Mouse (Mus musculus): ENCODE measurements around the gene Cdk19. TPM values are rescaled to one million over a fixed set of nuclear protein-coding genes. Genes with fewer than 3 reads are reported as not detected.
"Not testable (repeated sequence)": the region's sequence is repeated elsewhere in the genome, so short reads cannot be mapped to it uniquely, and the experiment has no call there.

Gene Cdk19
- polyA plus RNA-seq (2015; fragmentation: Nextera tagmentation; extraction: Ambion mirVana), result 8.6 and 10.1 TPM in 2 replicates

DNA sequence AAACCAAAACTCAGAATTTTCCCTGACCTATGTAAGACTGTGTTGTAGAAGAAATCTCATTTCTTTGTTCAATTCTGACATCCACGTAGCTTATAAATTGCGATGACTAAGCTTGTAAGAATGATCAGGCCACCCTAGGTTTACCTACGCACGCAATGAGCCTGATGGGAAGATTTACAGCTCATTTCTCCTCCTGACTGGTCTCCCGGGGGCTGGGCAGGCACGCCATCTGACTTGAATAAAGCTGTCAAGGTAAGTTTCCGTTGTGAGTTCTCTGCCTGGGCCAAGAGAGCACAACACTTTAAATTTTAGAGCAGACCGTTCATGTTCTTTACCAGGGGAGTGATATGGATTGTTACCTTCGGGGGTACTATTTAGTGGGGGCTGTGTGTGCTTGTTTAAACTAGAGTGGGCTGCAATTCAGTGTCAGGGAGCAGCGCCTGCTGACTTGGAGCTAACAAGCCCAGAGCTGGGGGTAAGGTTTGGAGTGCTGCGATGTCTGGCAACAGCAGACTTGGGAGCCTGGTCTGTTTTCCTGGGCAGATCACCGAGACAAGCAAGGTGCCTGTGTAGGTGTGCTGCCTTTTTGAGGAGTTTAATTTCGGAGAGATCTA is at the start of gene Cdk19:
Gene Cdk19 (plus strand): TSS at position 214 of the 614 bp plus-strand sequence.
- Histone ChIP-seq H3K4me3 (no peak within 1 kb of the TSS), H3K27me3 (replicated peaks) (no peaks in the 10 kb centered on the region), H3K27ac (no peak within 1 kb of the TSS), H3K36me3 (replicated peaks) (no peaks in the 10 kb centered on the region), H3K4me1 (no peaks in the 10 kb centered on the region), H3K9me3 (no peaks in the 10 kb centered on the region), H3K9ac (no peak within 1 kb of the TSS), H3K4me2 (no peak within 1 kb of the TSS)
- no peak for ATAC-seq (replicated peaks)
- WGBS, result 48% methylated on average over 13 of the region's 13 CpGs

DNA sequence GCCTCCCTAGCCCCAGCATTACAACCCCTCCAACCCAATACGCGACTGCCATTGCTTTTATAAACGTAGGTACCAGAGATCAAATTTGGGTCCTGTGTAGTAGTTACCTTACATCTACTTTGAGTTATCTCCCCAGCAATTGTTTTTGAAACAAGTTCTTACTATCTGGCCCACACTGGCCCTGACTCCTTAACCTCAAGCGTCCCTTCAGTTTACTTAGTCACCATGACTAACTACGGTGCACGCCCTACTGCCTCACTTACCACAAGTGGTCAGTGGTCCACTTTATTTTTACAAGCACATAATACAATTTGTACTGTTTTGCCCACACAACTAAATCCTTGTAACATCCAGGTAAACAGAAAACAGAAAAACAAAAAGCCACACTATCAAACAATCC is 46.7 kb upstream of the Cdk19 start:
- Histone ChIP-seq H3K9ac (no peak overlapping the region), H3K27me3 (replicated peaks) (no peaks in the 10 kb centered on the region), H3K27ac (no peak overlapping the region), H3K4me2 (no peak overlapping the region), H3K4me1 (0 out of 2 replicates have a peak, but pooled peaks cover 4% of the 10 kb centered on the region), H3K9me3 (no peaks in the 10 kb centered on the region), H3K4me3 (no peak overlapping the region), H3K36me3 (replicated peaks) (peaks cover 2% of the 10 kb centered on the region; the same call in 1 of the 2 replicates)
- WGBS, result 95% methylated on average over 6 of the region's 6 CpGs
- ATAC-seq (replicated peaks), result no peak

DNA sequence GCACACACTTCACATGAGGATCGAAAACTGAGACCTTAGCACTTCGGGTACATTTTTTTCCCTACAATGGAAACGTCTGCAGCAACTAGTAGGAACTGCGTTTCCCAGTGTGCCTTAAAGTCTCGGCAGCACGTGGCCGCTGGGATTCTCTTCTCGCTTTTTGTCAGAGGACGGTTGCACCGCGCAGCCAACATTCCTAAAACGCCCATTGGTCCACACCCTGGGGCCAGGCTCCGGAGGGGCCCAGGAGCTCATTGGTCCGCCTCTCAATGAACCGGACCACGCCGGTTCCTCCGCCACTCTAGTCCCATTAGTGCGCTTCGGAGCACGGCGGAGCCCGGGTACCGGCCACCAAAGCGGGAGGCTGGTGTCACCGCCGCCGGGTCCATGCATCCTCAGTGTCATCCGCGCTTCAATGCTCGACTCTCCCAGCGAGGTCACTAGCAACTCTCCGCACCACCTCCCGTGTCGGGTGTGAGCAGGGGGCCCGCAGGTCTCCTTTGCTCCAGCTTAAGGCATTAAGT is 38.7 kb upstream of the Cdk19 start:
- H3K27ac ChIP-seq, result peak overlapping the region; percentile 89
- H3K27me3 ChIP-seq (replicated peaks), result no peaks in the 10 kb centered on the region
- H3K36me3 ChIP-seq (replicated peaks), result no peaks in the 10 kb centered on the region
- H3K4me1 ChIP-seq, result peaks cover 16% of the 10 kb centered on the region
- ATAC-seq (replicated peaks), result peak; percentile 67
- under 1% methylated on average over 36 of the region's 36 CpGs for WGBS
- H3K4me2 ChIP-seq, result peak overlapping the region; percentile 59
- no peaks in the 10 kb centered on the region for H3K9me3 ChIP-seq
- H3K9ac ChIP-seq, result peak overlapping the region; percentile 81
- peak overlapping the region; percentile 96 for H3K4me3 ChIP-seq

DNA sequence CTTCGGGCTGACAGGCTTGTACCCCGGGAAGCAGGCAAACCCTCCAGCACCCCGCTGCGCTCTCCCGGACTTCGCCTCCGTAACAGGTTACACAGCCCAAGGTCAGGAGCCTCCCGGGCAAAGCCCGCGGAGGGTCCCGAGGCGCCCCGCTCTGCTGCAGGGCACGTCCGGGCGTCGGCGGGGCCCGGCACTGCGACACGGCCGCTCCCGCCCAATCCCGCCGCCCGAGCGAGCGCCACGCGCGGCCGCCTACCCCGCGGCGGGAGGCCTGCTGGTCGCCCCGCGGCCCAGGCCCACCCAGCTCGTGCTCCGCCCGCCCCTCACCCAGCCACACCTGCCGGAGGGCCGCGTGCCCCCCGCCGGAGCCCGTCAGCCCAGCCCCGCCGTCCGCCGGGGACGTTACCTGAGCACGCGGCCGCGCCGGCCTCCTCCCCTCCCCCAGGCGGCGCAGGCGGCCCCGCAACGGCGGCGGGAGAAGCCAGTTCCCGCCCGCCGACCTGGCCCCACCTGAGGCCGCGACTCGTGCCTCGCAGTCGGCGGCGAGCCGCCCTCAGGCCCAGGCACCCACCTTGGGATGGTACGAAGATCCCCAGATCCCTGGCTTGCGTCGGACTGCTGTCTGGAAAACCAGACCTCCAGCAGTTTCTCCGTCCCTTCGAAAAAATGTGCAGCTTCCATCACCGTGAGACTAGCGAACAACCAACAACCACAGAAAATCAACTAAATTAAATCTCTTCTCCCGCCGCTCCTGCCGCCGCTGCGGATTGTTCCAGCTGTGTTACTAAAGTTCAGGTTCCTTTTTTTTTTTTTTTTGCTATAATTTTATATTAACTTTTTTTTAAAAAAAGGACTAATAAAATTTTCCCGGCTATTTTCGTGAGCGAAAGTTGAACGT is 37.9 kb upstream of the Cdk19 start:
- Histone ChIP-seq H3K4me3 (peak overlapping the region; percentile 96), H3K9ac (peak overlapping the region; percentile 81), H3K4me2 (peak overlapping the region; percentile 59), H3K27ac (peak overlapping the region; percentile 89), H3K4me1 (peaks cover 16% of the 10 kb centered on the region)
- H3K9me3 ChIP-seq; H3K27me3 ChIP-seq (replicated peaks); H3K36me3 ChIP-seq (replicated peaks): not testable (repeated sequence)
- ATAC-seq (replicated peaks), result peak; percentile 32
- under 1% methylated on average over 81 of the region's 91 CpGs for WGBS

DNA sequence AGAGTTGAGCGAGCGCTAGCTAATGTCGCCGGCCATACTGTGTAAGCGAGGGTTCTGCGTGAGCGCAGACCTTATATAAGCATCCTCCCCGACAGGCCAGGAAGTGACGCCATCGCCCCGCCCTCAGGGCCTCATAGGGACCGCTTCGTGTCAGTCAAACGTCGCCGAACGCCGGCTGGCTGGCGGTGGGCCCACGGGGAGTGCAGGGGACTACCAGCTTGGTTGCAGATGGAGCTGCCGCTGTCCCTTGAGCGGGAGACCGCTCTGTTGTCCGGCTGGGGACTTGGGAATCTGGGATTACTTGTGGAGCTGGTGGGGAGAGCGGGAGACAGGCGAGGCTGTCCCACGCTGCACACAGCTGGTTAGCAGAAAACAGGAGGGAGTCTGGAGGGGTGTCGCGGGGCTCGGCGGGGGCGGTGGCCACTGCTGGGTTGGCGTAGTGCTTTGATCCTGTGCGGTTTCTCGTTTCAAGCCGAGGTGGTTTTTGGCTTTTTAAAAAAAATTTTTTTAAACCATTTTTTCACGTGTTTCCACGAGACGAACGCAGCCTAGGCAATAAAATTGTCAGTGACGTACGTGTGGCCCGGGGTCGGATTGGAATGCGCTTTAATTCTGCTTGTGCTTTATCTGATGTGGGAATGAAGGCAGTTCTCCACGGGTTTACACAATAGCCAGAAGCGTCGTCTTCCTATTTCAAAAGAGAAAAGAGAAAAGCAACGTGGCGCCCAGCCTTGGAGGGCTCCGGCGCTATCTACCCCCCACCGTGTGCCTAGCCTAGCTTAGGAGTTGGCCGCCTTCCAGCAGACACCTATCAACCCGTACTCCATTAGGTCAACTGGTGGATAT is 37.0 kb upstream of the Cdk19 start, which contains the start of gene Amd1:
Gene Amd1 (minus strand): TSS at position 47 of the 846 bp plus-strand sequence.
- Histone ChIP-seq H3K4me1 (peaks cover 16% of the 10 kb centered on the region), H3K4me2 (peak within 1 kb of the TSS; percentile 59), H3K9ac (peak within 1 kb of the TSS; percentile 81), H3K9me3 (no peaks in the 10 kb centered on the region), H3K4me3 (peak within 1 kb of the TSS; percentile 96), H3K27ac (peak within 1 kb of the TSS; percentile 97), H3K27me3 (replicated peaks) (no peaks in the 10 kb centered on the region), H3K36me3 (replicated peaks) (no peaks in the 10 kb centered on the region)
- peak; percentile 98 for ATAC-seq (replicated peaks)
- WGBS, result under 1% methylated on average over 55 of the region's 55 CpGs

DNA sequence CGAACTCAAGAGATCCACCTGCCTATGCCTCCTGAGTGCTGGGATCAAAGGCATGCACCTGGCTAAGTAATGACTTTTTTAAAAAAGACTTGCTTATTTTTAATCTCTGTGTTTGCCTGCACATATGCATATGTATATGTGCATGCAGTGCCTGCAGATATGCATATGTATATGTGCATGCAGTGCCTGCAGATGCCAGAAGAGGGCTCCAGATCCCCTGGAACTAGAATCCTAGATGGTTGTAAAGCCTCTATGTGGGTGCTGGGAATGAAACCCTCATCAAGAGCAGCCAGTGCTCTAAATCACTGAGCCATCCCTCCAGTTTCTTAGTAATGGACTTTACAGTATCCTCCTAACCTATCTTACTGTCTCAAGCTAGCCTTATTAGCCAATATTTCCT is 33.4 kb upstream of the Cdk19 start:
- Histone ChIP-seq H3K4me2 (no peak overlapping the region), H3K4me1 (no peaks in the 10 kb centered on the region; the same call in 1 of the 2 replicates), H3K27me3 (replicated peaks) (no peaks in the 10 kb centered on the region), H3K9me3 (no peaks in the 10 kb centered on the region), H3K27ac (no peak overlapping the region), H3K36me3 (replicated peaks) (no peaks in the 10 kb centered on the region), H3K9ac (no peak overlapping the region), H3K4me3 (no peak overlapping the region)
- ATAC-seq (replicated peaks), result no peak
- WGBS, result 94% methylated on average over 1 of the region's 1 CpGs

DNA sequence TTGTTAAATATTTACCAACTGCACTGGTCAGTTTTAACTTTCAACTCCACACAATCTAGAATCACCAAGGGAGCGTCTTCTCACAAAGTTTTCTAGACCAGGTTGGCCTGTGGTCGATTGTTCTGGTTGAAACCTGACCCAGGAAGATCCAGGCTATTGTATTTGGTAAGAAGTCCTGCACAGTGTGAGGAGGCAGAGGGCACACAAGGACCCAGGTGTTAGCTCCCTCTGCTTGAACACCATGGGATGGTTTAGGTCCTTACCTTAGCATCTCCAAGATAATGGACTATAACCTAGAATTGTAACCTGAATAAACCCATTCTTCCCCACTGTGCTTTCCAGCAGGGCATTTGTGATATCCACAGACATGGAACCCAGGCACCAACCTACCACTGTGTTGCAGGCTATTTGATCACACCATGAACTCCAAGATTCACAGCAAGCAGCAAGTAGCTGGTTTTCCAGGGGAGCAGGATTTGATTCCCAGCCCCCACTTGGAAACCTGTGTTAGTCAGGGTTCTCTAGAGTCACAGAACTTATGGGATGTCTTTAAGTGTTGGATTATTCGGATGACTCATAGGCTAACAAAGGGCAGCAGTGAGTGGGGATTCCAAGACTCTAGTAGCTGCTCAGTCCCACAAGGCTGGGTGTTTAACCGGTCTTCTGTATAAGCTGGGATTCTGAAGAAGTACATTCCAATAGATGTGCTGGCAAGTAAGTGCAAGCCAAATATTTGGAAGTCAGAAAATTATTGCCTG is 31.4 kb upstream of the Cdk19 start:
- Histone ChIP-seq H3K27me3 (replicated peaks) (no peaks in the 10 kb centered on the region), H3K4me1 (no peaks in the 10 kb centered on the region; the same call in 1 of the 2 replicates), H3K4me3 (no peak overlapping the region), H3K4me2 (no peak overlapping the region), H3K27ac (no peak overlapping the region), H3K9ac (no peak overlapping the region), H3K36me3 (replicated peaks) (no peaks in the 10 kb centered on the region), H3K9me3 (no peaks in the 10 kb centered on the region)
- no peak for ATAC-seq (replicated peaks)
- 68% methylated on average over 4 of the region's 4 CpGs for WGBS

DNA sequence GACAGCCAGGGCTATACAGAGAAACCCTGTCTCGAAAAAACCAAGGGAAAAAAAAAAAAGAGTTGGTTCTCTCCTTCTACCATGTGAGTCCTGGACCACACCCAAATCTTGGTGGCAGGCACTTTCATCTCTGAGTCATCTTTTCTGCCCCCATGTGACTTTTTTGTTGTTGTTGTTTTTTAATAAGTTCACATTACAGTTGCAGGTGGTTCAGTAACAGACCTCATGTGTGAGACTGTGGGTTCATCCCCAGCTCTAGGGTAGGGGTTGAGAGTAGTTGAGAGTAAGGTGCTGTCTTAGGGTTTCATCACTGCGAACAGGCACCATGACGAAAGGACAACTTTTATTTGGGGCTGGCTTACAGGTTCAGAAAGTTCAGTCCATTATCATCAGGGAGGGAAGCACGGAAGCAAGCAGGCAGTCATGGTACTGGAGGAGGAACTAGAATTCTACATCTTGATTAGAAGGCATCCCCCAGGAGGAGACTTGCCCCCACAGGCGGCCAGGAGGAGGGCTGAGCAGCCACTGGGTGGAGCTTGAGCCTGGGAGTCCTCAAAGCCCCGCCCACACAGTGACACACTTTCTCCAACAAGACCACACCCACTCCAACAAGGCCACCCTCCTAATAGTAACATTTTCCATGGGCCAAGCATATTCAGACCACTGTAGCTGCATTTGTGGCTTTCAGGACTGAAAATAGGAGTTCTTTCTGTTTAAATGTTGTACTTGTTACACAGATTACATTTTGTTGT is 29.3 kb upstream of the Cdk19 start:
- H3K4me1 ChIP-seq, result no peaks in the 10 kb centered on the region
- no peak overlapping the region for H3K4me3 ChIP-seq
- no peaks in the 10 kb centered on the region for H3K27me3 ChIP-seq (replicated peaks)
- no peak overlapping the region for H3K9ac ChIP-seq
- H3K36me3 ChIP-seq (replicated peaks), result no peaks in the 10 kb centered on the region
- H3K27ac ChIP-seq, result no peak overlapping the region
- no peak overlapping the region for H3K4me2 ChIP-seq
- WGBS, result 56% methylated on average over 5 of the region's 6 CpGs
- no peaks in the 10 kb centered on the region for H3K9me3 ChIP-seq
- ATAC-seq (replicated peaks), result no peak

DNA sequence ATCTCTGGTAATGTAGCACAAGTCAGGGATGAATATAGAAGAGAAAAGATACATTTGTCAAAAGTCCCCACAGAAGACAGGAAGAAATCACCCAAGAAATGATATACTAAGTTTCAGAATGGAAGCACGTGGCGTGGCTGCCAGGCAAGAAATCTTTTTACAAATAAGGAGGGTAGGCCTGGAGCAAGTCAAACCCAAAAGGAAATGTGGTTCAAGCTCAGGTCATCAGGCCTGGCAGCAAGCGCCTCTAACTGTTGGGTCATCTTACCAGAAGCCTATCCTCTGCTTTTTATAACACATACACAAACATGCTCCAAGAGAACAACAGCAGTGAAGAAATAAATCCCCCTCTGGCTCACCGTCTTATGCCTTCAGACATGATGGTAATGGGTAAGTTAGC is 26.6 kb upstream of the Cdk19 start:
- Histone ChIP-seq H3K27ac (no peak overlapping the region), H3K27me3 (replicated peaks) (no peaks in the 10 kb centered on the region), H3K9me3 (no peaks in the 10 kb centered on the region), H3K4me1 (no peaks in the 10 kb centered on the region), H3K4me2 (no peak overlapping the region), H3K9ac (no peak overlapping the region), H3K4me3 (no peak overlapping the region), H3K36me3 (replicated peaks) (no peaks in the 10 kb centered on the region)
- WGBS, result 87% methylated on average over 4 of the region's 4 CpGs
- ATAC-seq (replicated peaks), result no peak

DNA sequence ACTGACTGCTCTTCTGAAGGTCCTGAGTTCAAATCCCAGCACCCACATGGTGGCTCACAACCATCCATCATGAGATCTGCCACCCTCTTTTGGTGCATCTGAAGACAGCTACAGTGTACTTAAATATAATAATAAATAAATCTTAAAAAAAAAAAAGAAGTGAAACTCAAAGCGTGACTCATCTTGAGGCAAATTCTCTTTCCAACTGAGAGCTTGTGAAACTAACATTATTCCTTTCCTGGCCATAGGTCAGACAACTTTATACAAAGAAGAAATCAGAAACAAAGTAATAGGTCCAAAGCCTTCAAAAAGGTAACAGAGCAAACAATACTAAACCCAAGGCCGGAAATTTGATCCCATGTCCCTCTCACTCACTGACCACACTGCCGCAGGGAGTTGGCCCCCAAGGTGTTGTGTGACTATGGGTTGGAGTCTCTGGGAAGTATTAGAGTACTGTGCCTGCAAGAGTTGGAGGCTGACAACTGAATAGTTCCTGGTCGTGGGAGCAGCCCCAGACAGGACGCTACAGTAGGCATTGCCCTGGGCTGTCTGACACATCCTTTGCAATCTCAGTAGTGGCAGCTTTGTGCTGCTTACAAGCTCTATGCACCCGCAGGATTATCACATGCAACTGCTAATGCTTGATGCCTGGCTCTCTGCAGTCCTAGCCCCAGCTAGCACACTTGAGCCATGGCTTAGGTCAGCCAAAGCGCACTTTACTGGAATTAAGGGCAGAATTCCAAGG is 22.4 kb upstream of the Cdk19 start:
- Histone ChIP-seq H3K9me3 (no peaks in the 10 kb centered on the region), H3K9ac (no peak overlapping the region), H3K36me3 (replicated peaks) (no peaks in the 10 kb centered on the region), H3K4me2 (no peak overlapping the region), H3K27me3 (replicated peaks) (no peaks in the 10 kb centered on the region), H3K27ac (no peak overlapping the region), H3K4me3 (no peak overlapping the region), H3K4me1 (no peaks in the 10 kb centered on the region)
- no peak for ATAC-seq (replicated peaks)
- WGBS, result 66% methylated on average over 7 of the region's 7 CpGs
